Mouse (Mus musculus) myocyte (in vitro differentiated cells): Measurements from ENCODE around the gene 4933406M09Rik. TPM values are rescaled to one million over a fixed set of nuclear protein-coding genes. Genes with fewer than 3 reads are reported as not detected.
A peak's percentile ranks its signal among the peaks of the same experiment; 100 is the strongest.

Experiments used
- H3K27me3 ChIP-seq: one replicate; pipeline ENCODE4 v1.6.1; 2011; ENCODE audit not compliant: control insufficient read depth, insufficient read depth, insufficient read length
- H3K36me3 ChIP-seq: one replicate; pipeline ENCODE4 v1.6.1; 2011; ENCODE audit not compliant: control insufficient read depth, insufficient read depth
- H3K4me2 ChIP-seq: one replicate; pipeline ENCODE4 v1.6.1; 2011; ENCODE audit warnings: low read depth, control low read depth
- H3K4me3 ChIP-seq: one replicate; pipeline ENCODE4 v1.5.1; 2011; ENCODE audit warnings: mild to moderate bottlenecking, control low read depth, moderate library complexity
- H3K79me2 ChIP-seq: one replicate; pipeline ENCODE4 v1.6.1; 2011; ENCODE audit not compliant: control insufficient read depth, insufficient read depth
- H3ac ChIP-seq: one replicate; pipeline ENCODE4 v1.6.1; 2011; ENCODE audit not compliant: control insufficient read depth, insufficient read length
- CEBPB ChIP-seq: IDR thresholded peaks from 2 replicates; pipeline ENCODE4 v1.6.1; 2011; ENCODE audit warnings: mild to moderate bottlenecking, moderate library complexity; ENCODE audit not compliant: poor library complexity, insufficient read depth, severe bottlenecking
- E2F4 ChIP-seq: IDR thresholded peaks from one replicate; pipeline ENCODE4 v1.6.1; 2011; ENCODE audit warnings: mild to moderate bottlenecking, control low read depth, moderate library complexity; ENCODE audit not compliant: insufficient read depth
- MAX ChIP-seq: IDR thresholded peaks from one replicate; pipeline ENCODE4 v1.6.1; 2011; ENCODE audit warnings: low read depth, mild to moderate bottlenecking, control low read depth
- MYOD1 ChIP-seq, 3 experiments: IDR thresholded peaks; one replicate each; pipeline ENCODE4 v1.6.1; 2011; ENCODE audit warnings: control low read depth in 2 of 3, low read depth in 2 of 3, mild to moderate bottlenecking in 2 of 3, moderate library complexity in 1 of 3; ENCODE audit not compliant: insufficient read length in 2 of 3, control insufficient read depth in 1 of 3
- MYOG ChIP-seq, 3 experiments: IDR thresholded peaks; one replicate each; pipeline ENCODE4 v1.6.1; 2011; ENCODE audit warnings: control low read depth in 2 of 3, low read depth in 2 of 3, mild to moderate bottlenecking in 2 of 3; ENCODE audit not compliant: insufficient read length in 2 of 3, control insufficient read depth in 1 of 3, insufficient read depth in 1 of 3
- POLR2A ChIP-seq: IDR thresholded peaks from one replicate; pipeline ENCODE4 v1.6.1; 2011; ENCODE audit warnings: low read depth, mild to moderate bottlenecking, control low read depth, moderate library complexity; ENCODE audit not compliant: insufficient read length
- POLR2AphosphoS2 ChIP-seq: IDR thresholded peaks from one replicate; pipeline ENCODE4 v1.6.1; 2011; ENCODE audit warnings: low read depth, control low read depth; ENCODE audit not compliant: insufficient read length
- REST ChIP-seq: IDR thresholded peaks from one replicate; pipeline ENCODE4 v1.6.1; 2011; ENCODE audit warnings: mild to moderate bottlenecking, control low read depth, moderate library complexity; ENCODE audit not compliant: insufficient read depth, insufficient read length
- SRF ChIP-seq: IDR thresholded peaks from one replicate; pipeline ENCODE4 v1.6.1; 2011; ENCODE audit warnings: low read depth; ENCODE audit not compliant: control insufficient read depth, insufficient read length
- TCF12 ChIP-seq: IDR thresholded peaks from one replicate; pipeline ENCODE4 v1.6.1; 2011; ENCODE audit warnings: mild to moderate bottlenecking, control low read depth; ENCODE audit not compliant: poor library complexity, insufficient read depth, severe bottlenecking
- TCF3 ChIP-seq: IDR thresholded peaks from one replicate; pipeline ENCODE4 v1.6.1; 2011; ENCODE audit warnings: low read depth, control low read depth; ENCODE audit not compliant: insufficient read length
- USF1 ChIP-seq: IDR thresholded peaks from one replicate; pipeline ENCODE4 v1.6.1; 2011; ENCODE audit warnings: low read depth, mild to moderate bottlenecking, control low read depth, moderate library complexity
- polyA plus RNA-seq: library from polyadenylated mRNA; unstranded; fragments of >200 nt; fragmentation: generic; extraction: Trizol; gene quantifications from one replicate; pipeline ENCODE4 v1.2.1, GENCODE M21; 2012; ENCODE audit warnings: missing spikeins

4933406M09Rik gene
- polyA plus RNA-seq, 1 experiment, result not detected

- Histone ChIP-seq H3K4me2 (no peak overlapping the region), H3K36me3 (no peaks in the 10 kb centered on the region), H3K79me2 (no peaks in the 10 kb centered on the region), H3ac (no peak overlapping the region), H3K4me3 (no peak overlapping the region), H3K27me3 (peaks cover 7% of the 10 kb centered on the region)
- TF ChIP-seq USF1, result no peak
Observed at GRCm38 (mm10) chr1:134393827-134394226, 8.1 kb downstream of the 4933406M09Rik start.

GRCm38 (mm10) chr1:134398210-134398609, 12.5 kb downstream of the 4933406M09Rik start:
- no peaks in the 10 kb centered on the region for H3K79me2 ChIP-seq
- no peak for TF ChIP-seq MAX
- no peak for TF ChIP-seq MYOG (IDR thresholded peaks at IDR 0.05; ENCODE audit: control insufficient read depth in 1 of 3, insufficient read depth in 1 of 3, insufficient read length in 2 of 3, low read depth in 2 of 3)
- TF ChIP-seq POLR2AphosphoS2, result no peak
- no peak for TF ChIP-seq REST
- no peak overlapping the region for H3ac ChIP-seq
- H3K27me3 ChIP-seq, result no peaks in the 10 kb centered on the region
- H3K36me3 ChIP-seq, result no peaks in the 10 kb centered on the region
- no peak overlapping the region for H3K4me3 ChIP-seq
- H3K4me2 ChIP-seq, result no peak overlapping the region

- Histone ChIP-seq H3K79me2 (no peaks in the 10 kb centered on the region), H3K4me3 (no peak overlapping the region), H3ac (no peak overlapping the region), H3K4me2 (no peak overlapping the region), H3K27me3 (no peaks in the 10 kb centered on the region), H3K36me3 (no peaks in the 10 kb centered on the region)
- TF ChIP-seq POLR2AphosphoS2 (no peak), MAX (no peak)
Observed at GRCm38 (mm10) chr1:134399735-134400134, 14.0 kb downstream of the 4933406M09Rik start.

GRCm38 (mm10) chr1:134405509-134406413, 20.0 kb downstream of the 4933406M09Rik start, which contains the start of gene Cyb5r1:
Cyb5r1 (plus strand) TSS chr1:134405559.
- peak within 1 kb of the TSS; percentile 96 for H3K4me3 ChIP-seq
- peaks cover 40% of the 10 kb centered on the region for H3K36me3 ChIP-seq
- TF ChIP-seq MYOD1 (IDR thresholded peaks at IDR 0.05; ENCODE audit: control insufficient read depth in 1 of 3, insufficient read length in 2 of 3, low read depth in 2 of 3) (no peak), SRF (no peak), MAX (no peak), TCF12 (no peak), POLR2A (peak; percentile 95), E2F4 (no peak), MYOG (IDR thresholded peaks at IDR 0.05; ENCODE audit: control insufficient read depth in 1 of 3, insufficient read depth in 1 of 3, insufficient read length in 2 of 3, low read depth in 2 of 3) (peak in 1 of 3 experiments; percentile 2), POLR2AphosphoS2 (peak; percentile 90)
- no peaks in the 10 kb centered on the region for H3K27me3 ChIP-seq
- H3ac ChIP-seq, result peak within 1 kb of the TSS; percentile 60
- peak within 1 kb of the TSS; percentile 90 for H3K4me2 ChIP-seq
- H3K79me2 ChIP-seq, result peaks cover 31% of the 10 kb centered on the region

GRCm38 (mm10) chr1:134406414-134406771, 20.7 kb downstream of the 4933406M09Rik start:
- Histone ChIP-seq H3K36me3 (peaks cover 46% of the 10 kb centered on the region), H3K4me3 (peak overlapping the region; percentile 96), H3K27me3 (no peaks in the 10 kb centered on the region), H3K79me2 (peaks cover 31% of the 10 kb centered on the region), H3ac (peak overlapping the region; percentile 60), H3K4me2 (peak overlapping the region; percentile 90)
- TF ChIP-seq TCF12 (no peak), CEBPB (peak; percentile 94), MYOD1 (IDR thresholded peaks at IDR 0.05; ENCODE audit: control insufficient read depth in 1 of 3, insufficient read length in 2 of 3, low read depth in 2 of 3) (peak in 1 of 3 experiments; percentile 21), MYOG (IDR thresholded peaks at IDR 0.05; ENCODE audit: control insufficient read depth in 1 of 3, insufficient read depth in 1 of 3, insufficient read length in 2 of 3, low read depth in 2 of 3) (peak in 1 of 3 experiments; percentile 37), SRF (no peak), TCF3 (no peak), POLR2AphosphoS2 (no peak)

GRCm38 (mm10) chr1:134408080-134408479, 22.3 kb downstream of the 4933406M09Rik start:
- H3K4me2 ChIP-seq, result peak overlapping the region; percentile 90
- H3ac ChIP-seq, result no peak overlapping the region
- peak overlapping the region; percentile 96 for H3K4me3 ChIP-seq
- peaks cover 60% of the 10 kb centered on the region for H3K36me3 ChIP-seq
- H3K79me2 ChIP-seq, result peaks cover 31% of the 10 kb centered on the region
- H3K27me3 ChIP-seq, result no peaks in the 10 kb centered on the region
- TF ChIP-seq POLR2AphosphoS2, result peak; percentile 47
- no peak for TF ChIP-seq CEBPB
- no peak for TF ChIP-seq TCF12
- peak; percentile 36 for TF ChIP-seq POLR2A
- no peak for TF ChIP-seq SRF
- no peak for TF ChIP-seq E2F4
- peak in 2 of 3 experiments; percentile 31 to 52 for TF ChIP-seq MYOG (IDR thresholded peaks at IDR 0.05; ENCODE audit: control insufficient read depth in 1 of 3, insufficient read depth in 1 of 3, insufficient read length in 2 of 3, low read depth in 2 of 3)
- TF ChIP-seq MYOD1 (IDR thresholded peaks at IDR 0.05; ENCODE audit: control insufficient read depth in 1 of 3, insufficient read length in 2 of 3, low read depth in 2 of 3), result peak in 2 of 3 experiments; percentile 23 to 46
- no peak for TF ChIP-seq TCF3
- no peak for TF ChIP-seq REST
